Mouse (Mus musculus) thymus, adult 18-20 months (tissue): ENCODE measurements at regions not wholly inside any gene's neighbourhood (a gene's known extent, or its start where the extent isn't known, plus 50 kb on each side); places are given as distances from the start of the nearest gene placed in this dataset.
A peak's percentile ranks its signal among the peaks of the same experiment; 100 is the strongest.

ENCODE experiments used
- DNase-seq, 2 experiments: peaks; one replicate each; pipeline ENCODE4 v3.0.0; 2022; ENCODE audit warnings: mixed read lengths in 2 of 2

GRCm38 (mm10) chr3:149496829-149497471, 506.6 kb upstream of the Adgrl2 start:
- no peak for DNase-seq

GRCm38 (mm10) chr3:149496122-149496521, 505.8 kb upstream of the Adgrl2 start:
- DNase-seq, result no peak

GRCm38 (mm10) chr3:149488147-149488546, 497.8 kb upstream of the Adgrl2 start:
- no peak for DNase-seq

- peak; percentile 5 to 10 for DNase-seq
These were observed 495.1 kb upstream of the Adgrl2 start for GRCm38 (mm10) chr3:149485406-149485805.

GRCm38 (mm10) chr3:149484319-149484718, 494.0 kb upstream of the Adgrl2 start:
- no peak for DNase-seq

- no peak for DNase-seq
These were observed 485.8 kb upstream of the Adgrl2 start for GRCm38 (mm10) chr3:149476151-149476550.

- no peak for DNase-seq
These were observed 476.6 kb upstream of the Adgrl2 start for GRCm38 (mm10) chr3:149466973-149467372.

GRCm38 (mm10) chr3:149464603-149465002, 474.2 kb upstream of the Adgrl2 start:
- DNase-seq, result no peak

- no peak for DNase-seq
These were observed 471.8 kb upstream of the Adgrl2 start for GRCm38 (mm10) chr3:149462121-149462541.

- DNase-seq, result no peak
These were observed 471.3 kb upstream of the Adgrl2 start for GRCm38 (mm10) chr3:149461613-149462012.

- DNase-seq, result no peak
These were observed 459.0 kb upstream of the Adgrl2 start for GRCm38 (mm10) chr3:149449376-149449775.

GRCm38 (mm10) chr3:149445991-149446564, 455.7 kb upstream of the Adgrl2 start:
- no peak for DNase-seq

GRCm38 (mm10) chr3:149444854-149445577, 454.7 kb upstream of the Adgrl2 start:
- no peak for DNase-seq

- DNase-seq, result no peak
These were observed 454.0 kb upstream of the Adgrl2 start for GRCm38 (mm10) chr3:149444377-149444776.

GRCm38 (mm10) chr3:149441227-149441626, 450.9 kb upstream of the Adgrl2 start:
- no peak for DNase-seq

GRCm38 (mm10) chr3:149437763-149438162, 447.4 kb upstream of the Adgrl2 start:
- DNase-seq, result no peak

GRCm38 (mm10) chr3:149436944-149437343, 446.6 kb upstream of the Adgrl2 start:
- no peak for DNase-seq

- DNase-seq, result no peak
These were observed 446.1 kb upstream of the Adgrl2 start for GRCm38 (mm10) chr3:149436420-149436819.

GRCm38 (mm10) chr3:149431795-149432194, 441.4 kb upstream of the Adgrl2 start:
- DNase-seq, result no peak

- no peak for DNase-seq
These were observed 435.8 kb upstream of the Adgrl2 start for GRCm38 (mm10) chr3:149426023-149426759.

- no peak for DNase-seq
These were observed 434.0 kb upstream of the Adgrl2 start for GRCm38 (mm10) chr3:149424306-149424705.

GRCm38 (mm10) chr3:149423491-149423890, 433.1 kb upstream of the Adgrl2 start:
- no peak for DNase-seq

- DNase-seq, result no peak
These were observed 424.7 kb upstream of the Adgrl2 start for GRCm38 (mm10) chr3:149415081-149415480.
